Mouse (Mus musculus): ENCODE results near the gene Bbx. TPM values are rescaled to one million over a fixed set of nuclear protein-coding genes. Genes with fewer than 3 reads are reported as not detected.

The Bbx gene
- polyA plus RNA-seq, 1 experiment from 2014 or later, result 27.9 TPM

DNA sequence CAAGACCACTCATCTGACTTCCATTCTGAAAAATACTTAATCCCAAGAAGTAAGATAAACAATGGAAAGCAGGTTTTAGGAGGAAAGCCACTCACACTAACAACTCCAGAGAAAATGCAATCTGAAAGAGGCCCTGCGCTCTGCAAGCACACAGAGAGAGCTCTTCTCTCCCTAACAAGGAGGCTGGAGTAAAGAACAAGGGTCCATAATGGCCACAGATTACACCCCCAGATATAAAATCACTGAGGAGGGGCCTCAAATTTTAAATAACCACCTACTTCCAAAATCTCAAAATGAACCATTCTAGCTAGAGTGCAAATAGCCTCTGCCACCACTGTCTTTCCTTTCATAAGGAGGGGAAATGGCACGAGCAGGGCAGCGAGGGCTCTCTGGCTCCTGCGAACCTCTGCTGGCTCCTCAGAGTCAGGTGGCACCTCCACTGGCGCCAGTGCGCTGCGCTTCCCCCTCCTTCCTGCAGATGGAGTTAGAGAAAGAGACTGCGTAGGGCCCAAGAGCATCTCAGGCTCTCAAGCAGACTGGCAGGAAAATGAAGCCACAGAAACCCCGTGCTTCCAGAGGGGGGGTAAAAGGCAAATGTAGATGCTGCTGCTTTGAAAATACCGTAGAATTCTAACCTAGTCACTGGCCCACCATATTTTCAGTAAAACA, 51.4 kb downstream of the Bbx start:
- no peaks in the 10 kb centered on the region for H3K36me3 ChIP-seq (ENCODE audit: control insufficient read depth, insufficient read depth)
- no peak overlapping the region for H3K27ac ChIP-seq (ENCODE audit: low read length)
- H3K4me3 ChIP-seq (ENCODE audit: low read length), result peak overlapping the region; percentile 26
- no peak overlapping the region for H3K9ac ChIP-seq (ENCODE audit: low read length)
- H3K9me3 ChIP-seq (replicated peaks; ENCODE audit: control insufficient read depth, low read length), result no peaks in the 10 kb centered on the region
- ATAC-seq (replicated peaks; ENCODE audit: extremely low read depth, insufficient read depth, low FRiP score), result peak; percentile 63; the same call in 1 of the 2 replicates
- peaks cover 15% of the 10 kb centered on the region for H3K4me1 ChIP-seq (ENCODE audit: control insufficient read depth, insufficient read depth, low read length)
- 26% methylated on average over 10 of the region's 10 CpGs for WGBS
- peak overlapping the region; percentile 57 for H3K4me2 ChIP-seq (ENCODE audit: low read depth, low read length)
- no peaks in the 10 kb centered on the region for H3K27me3 ChIP-seq (ENCODE audit: control insufficient read depth, insufficient read depth, low read length)

DNA sequence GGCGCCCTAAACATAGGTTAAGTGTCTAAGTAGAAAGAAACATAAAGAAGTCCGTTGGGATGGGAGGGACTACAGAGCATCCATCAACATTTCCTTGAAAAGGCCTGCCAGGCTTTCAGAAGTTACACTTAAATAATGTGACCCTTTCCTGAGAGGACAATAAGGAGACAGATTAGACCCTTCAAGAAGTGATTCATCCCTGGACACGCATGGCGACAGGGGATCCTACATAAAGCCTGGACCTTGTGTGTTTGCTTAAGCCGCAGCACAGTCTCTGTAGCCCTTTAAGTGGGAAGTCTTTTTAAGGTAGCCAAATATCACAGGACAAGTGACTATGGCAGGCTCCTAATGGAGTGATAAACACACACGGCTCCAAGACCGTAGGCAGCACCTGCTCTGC, 52.0 kb downstream of the Bbx start:
- H3K9ac ChIP-seq (ENCODE audit: low read length), result no peak overlapping the region
- ATAC-seq (replicated peaks; ENCODE audit: extremely low read depth, insufficient read depth, low FRiP score), result no peak
- H3K4me3 ChIP-seq (ENCODE audit: low read length), result no peak overlapping the region
- H3K36me3 ChIP-seq (ENCODE audit: control insufficient read depth, insufficient read depth), result no peaks in the 10 kb centered on the region
- peak overlapping the region; percentile 57; the same call in 1 of the 2 replicates for H3K4me2 ChIP-seq (ENCODE audit: low read depth, low read length)
- no peaks in the 10 kb centered on the region for H3K9me3 ChIP-seq (replicated peaks; ENCODE audit: control insufficient read depth, low read length)
- H3K27ac ChIP-seq (ENCODE audit: low read length), result no peak overlapping the region
- H3K4me1 ChIP-seq (ENCODE audit: control insufficient read depth, insufficient read depth, low read length), result peaks cover 15% of the 10 kb centered on the region
- WGBS, result 56% methylated on average over 7 of the region's 7 CpGs
- H3K27me3 ChIP-seq (ENCODE audit: control insufficient read depth, insufficient read depth, low read length), result no peaks in the 10 kb centered on the region

DNA sequence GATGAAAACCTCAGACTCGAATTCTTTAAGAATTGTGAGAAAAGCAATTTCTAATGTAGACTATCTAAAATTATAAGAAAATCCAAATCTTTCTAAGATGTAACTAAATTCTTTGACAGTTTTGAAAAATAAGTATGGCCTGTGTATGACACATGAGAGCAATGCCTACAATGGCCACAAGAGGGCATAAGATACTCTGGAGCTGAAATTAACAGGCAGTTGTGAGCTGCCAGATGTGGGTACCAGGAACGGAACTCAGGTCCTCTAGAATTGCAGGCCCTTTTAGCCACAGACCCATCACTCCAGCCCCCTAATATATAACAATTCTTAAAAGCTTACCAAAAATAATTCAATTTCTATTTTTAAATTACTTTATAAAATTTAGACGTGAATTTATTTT, 57.6 kb downstream of the Bbx start:
- ATAC-seq (replicated peaks; ENCODE audit: extremely low read depth, insufficient read depth, low FRiP score), result no peak
- H3K27ac ChIP-seq (ENCODE audit: low read length), result no peak overlapping the region
- no peaks in the 10 kb centered on the region; the same call in 1 of the 2 replicates for H3K4me1 ChIP-seq (ENCODE audit: control insufficient read depth, insufficient read depth, low read length)
- no peak overlapping the region for H3K9ac ChIP-seq (ENCODE audit: low read length)
- no peaks in the 10 kb centered on the region; the same call in 1 of the 2 replicates for H3K9me3 ChIP-seq (replicated peaks; ENCODE audit: control insufficient read depth, low read length)
- H3K27me3 ChIP-seq (ENCODE audit: control insufficient read depth, insufficient read depth, low read length), result no peaks in the 10 kb centered on the region
- no peak overlapping the region for H3K4me2 ChIP-seq (ENCODE audit: low read depth, low read length)
- no peaks in the 10 kb centered on the region for H3K36me3 ChIP-seq (ENCODE audit: control insufficient read depth, insufficient read depth)
- H3K4me3 ChIP-seq (ENCODE audit: low read length), result no peak overlapping the region
- 92% methylated on average over 3 of the region's 3 CpGs for WGBS

DNA sequence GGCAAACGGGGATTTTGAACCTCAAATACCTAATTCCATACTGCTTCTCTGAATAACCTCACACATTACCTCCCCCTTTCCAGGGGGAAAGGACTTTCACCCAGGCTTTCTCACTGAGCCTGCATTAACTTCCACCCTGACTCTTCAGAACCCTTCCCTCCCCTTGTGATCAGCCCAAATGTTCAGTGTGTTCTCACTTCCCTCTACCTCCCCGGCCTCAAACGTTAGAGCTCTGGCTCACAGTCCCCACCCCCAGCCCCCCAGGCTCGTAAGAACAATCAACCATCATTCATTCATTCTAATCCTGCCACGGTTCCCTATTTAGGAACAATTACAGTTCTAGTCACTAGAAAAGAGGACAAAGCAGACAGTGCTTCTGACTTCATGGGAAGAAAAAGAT, 58.5 kb downstream of the Bbx start:
- Histone ChIP-seq H3K4me2 (ENCODE audit: low read depth, low read length) (no peak overlapping the region), H3K36me3 (ENCODE audit: control insufficient read depth, insufficient read depth) (no peaks in the 10 kb centered on the region), H3K9me3 (replicated peaks; ENCODE audit: control insufficient read depth, low read length) (no peaks in the 10 kb centered on the region; the same call in 1 of the 2 replicates), H3K4me3 (ENCODE audit: low read length) (no peak overlapping the region), H3K27me3 (ENCODE audit: control insufficient read depth, insufficient read depth, low read length) (no peaks in the 10 kb centered on the region), H3K4me1 (ENCODE audit: control insufficient read depth, insufficient read depth, low read length) (no peaks in the 10 kb centered on the region; the same call in 1 of the 2 replicates), H3K27ac (ENCODE audit: low read length) (no peak overlapping the region), H3K9ac (ENCODE audit: low read length) (no peak overlapping the region)
- no peak for ATAC-seq (replicated peaks; ENCODE audit: extremely low read depth, insufficient read depth, low FRiP score)
- WGBS, result 54% methylated on average over 5 of the region's 5 CpGs

DNA sequence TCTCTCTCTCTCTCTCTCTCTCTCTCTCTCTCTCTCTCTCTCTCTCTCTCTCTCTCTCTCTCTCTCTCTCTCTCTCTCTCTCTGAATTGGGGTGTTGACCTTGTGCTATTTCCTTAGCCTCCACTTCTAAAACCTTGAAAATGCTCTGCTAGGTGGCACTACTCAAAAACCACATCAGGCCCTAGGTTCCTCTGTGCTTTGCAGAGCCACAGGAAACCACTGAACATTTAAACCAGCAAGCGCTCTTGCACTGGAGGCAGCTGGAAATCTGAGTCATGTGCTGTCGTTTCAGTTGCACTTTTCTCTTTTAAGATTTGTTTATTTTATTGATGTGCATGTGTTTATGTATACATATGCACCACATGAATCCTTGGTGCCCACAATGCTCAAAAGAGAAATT, 59.6 kb downstream of the Bbx start:
- Histone ChIP-seq H3K9ac (ENCODE audit: low read length) (no peak overlapping the region), H3K4me1 (ENCODE audit: control insufficient read depth, insufficient read depth, low read length) (no peaks in the 10 kb centered on the region; the same call in 1 of the 2 replicates), H3K4me2 (ENCODE audit: low read depth, low read length) (no peak overlapping the region), H3K27ac (ENCODE audit: low read length) (no peak overlapping the region), H3K4me3 (ENCODE audit: low read length) (no peak overlapping the region), H3K27me3 (ENCODE audit: control insufficient read depth, insufficient read depth, low read length) (no peaks in the 10 kb centered on the region), H3K36me3 (ENCODE audit: control insufficient read depth, insufficient read depth) (no peaks in the 10 kb centered on the region), H3K9me3 (replicated peaks; ENCODE audit: control insufficient read depth, low read length) (no peaks in the 10 kb centered on the region; the same call in 1 of the 2 replicates)
- 54% methylated on average over 2 of the region's 2 CpGs for WGBS
- ATAC-seq (replicated peaks; ENCODE audit: extremely low read depth, insufficient read depth, low FRiP score), result no peak

DNA sequence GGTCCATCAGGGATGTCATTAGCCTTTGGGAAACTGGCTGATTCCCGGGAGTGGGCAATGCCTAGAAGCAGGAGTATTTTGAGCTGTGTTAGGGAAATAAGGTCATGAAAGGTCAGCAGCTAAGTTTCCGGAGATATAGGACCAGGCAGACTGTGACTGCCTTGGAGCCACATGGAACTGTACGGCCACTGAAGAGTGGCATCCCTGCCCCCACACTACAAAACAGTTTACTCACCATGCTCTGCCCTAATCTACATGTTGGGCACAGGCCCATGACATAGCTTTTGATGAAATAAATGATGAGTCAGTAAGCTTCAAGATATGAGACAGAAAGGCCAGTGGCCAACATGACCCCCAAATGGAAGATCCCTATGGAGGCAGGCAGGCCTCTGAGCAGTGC, 60.7 kb downstream of the Bbx start:
- Histone ChIP-seq H3K27ac (ENCODE audit: low read length) (no peak overlapping the region), H3K4me2 (ENCODE audit: low read depth, low read length) (no peak overlapping the region), H3K27me3 (ENCODE audit: control insufficient read depth, insufficient read depth, low read length) (no peaks in the 10 kb centered on the region), H3K4me1 (ENCODE audit: control insufficient read depth, insufficient read depth, low read length) (peaks cover 7% of the 10 kb centered on the region), H3K9me3 (replicated peaks; ENCODE audit: control insufficient read depth, low read length) (no peaks in the 10 kb centered on the region; the same call in 1 of the 2 replicates), H3K4me3 (ENCODE audit: low read length) (no peak overlapping the region), H3K36me3 (ENCODE audit: control insufficient read depth, insufficient read depth) (no peaks in the 10 kb centered on the region), H3K9ac (ENCODE audit: low read length) (no peak overlapping the region)
- ATAC-seq (replicated peaks; ENCODE audit: extremely low read depth, insufficient read depth, low FRiP score), result no peak
- 37% methylated on average over 3 of the region's 3 CpGs for WGBS

DNA sequence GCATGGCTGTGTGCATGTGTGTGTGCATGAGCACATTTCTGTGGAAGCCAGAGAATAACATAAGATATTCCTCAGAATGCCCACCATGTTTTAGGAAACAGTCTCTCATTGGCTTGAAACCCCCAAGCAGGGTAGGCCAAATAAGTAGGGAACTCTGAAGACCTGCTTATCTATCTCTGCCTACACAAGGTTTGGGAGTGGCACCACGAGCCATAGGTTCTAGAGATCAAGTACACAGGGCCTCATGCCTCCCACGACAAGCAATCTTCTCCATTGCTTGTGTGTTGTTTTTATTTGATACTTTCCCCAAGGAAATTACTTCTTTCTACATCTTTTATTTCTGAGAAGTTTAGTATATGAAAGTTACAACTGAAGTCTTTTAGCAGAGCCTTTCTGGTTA, 61.8 kb downstream of the Bbx start:
- Histone ChIP-seq H3K9ac (ENCODE audit: low read length) (no peak overlapping the region), H3K4me3 (ENCODE audit: low read length) (no peak overlapping the region), H3K9me3 (replicated peaks; ENCODE audit: control insufficient read depth, low read length) (no peaks in the 10 kb centered on the region; the same call in 1 of the 2 replicates), H3K27ac (ENCODE audit: low read length) (no peak overlapping the region), H3K4me2 (ENCODE audit: low read depth, low read length) (no peak overlapping the region), H3K4me1 (ENCODE audit: control insufficient read depth, insufficient read depth, low read length) (peaks cover 9% of the 10 kb centered on the region), H3K27me3 (ENCODE audit: control insufficient read depth, insufficient read depth, low read length) (no peaks in the 10 kb centered on the region), H3K36me3 (ENCODE audit: control insufficient read depth, insufficient read depth) (no peaks in the 10 kb centered on the region)
- WGBS, result 70% methylated on average over 2 of the region's 2 CpGs
- no peak for ATAC-seq (replicated peaks; ENCODE audit: extremely low read depth, insufficient read depth, low FRiP score)

DNA sequence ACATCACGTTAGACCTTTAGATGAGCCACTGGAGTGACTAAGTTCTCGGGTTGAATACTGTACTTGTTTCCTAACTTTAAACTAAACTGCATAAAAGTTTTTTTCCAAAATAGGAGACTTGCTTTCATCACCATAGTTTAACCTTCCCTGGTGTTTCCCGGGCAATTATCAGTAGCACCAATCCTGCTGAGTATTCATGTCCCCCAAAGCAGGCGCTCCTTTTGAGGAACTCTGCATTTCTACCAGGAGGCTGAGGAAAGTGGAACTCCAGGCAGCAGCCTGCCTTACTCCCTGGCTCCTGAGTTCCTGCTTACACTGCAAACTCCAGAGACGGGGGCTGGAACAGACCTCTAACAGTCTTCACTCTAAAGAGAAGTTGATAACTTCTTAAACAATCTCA, 65.6 kb downstream of the Bbx start:
- H3K4me3 ChIP-seq (ENCODE audit: low read length), result no peak overlapping the region
- H3K27me3 ChIP-seq (ENCODE audit: control insufficient read depth, insufficient read depth, low read length), result no peaks in the 10 kb centered on the region
- H3K36me3 ChIP-seq (ENCODE audit: control insufficient read depth, insufficient read depth), result no peaks in the 10 kb centered on the region
- H3K9me3 ChIP-seq (replicated peaks; ENCODE audit: control insufficient read depth, low read length), result no peaks in the 10 kb centered on the region
- no peak overlapping the region for H3K9ac ChIP-seq (ENCODE audit: low read length)
- H3K27ac ChIP-seq (ENCODE audit: low read length), result no peak overlapping the region
- H3K4me1 ChIP-seq (ENCODE audit: control insufficient read depth, insufficient read depth, low read length), result peaks cover 25% of the 10 kb centered on the region
- 29% methylated on average over 5 of the region's 5 CpGs for WGBS
- peak overlapping the region; percentile 2; the same call in 1 of the 2 replicates for H3K4me2 ChIP-seq (ENCODE audit: low read depth, low read length)
- ATAC-seq (replicated peaks; ENCODE audit: extremely low read depth, insufficient read depth, low FRiP score), result no peak

DNA sequence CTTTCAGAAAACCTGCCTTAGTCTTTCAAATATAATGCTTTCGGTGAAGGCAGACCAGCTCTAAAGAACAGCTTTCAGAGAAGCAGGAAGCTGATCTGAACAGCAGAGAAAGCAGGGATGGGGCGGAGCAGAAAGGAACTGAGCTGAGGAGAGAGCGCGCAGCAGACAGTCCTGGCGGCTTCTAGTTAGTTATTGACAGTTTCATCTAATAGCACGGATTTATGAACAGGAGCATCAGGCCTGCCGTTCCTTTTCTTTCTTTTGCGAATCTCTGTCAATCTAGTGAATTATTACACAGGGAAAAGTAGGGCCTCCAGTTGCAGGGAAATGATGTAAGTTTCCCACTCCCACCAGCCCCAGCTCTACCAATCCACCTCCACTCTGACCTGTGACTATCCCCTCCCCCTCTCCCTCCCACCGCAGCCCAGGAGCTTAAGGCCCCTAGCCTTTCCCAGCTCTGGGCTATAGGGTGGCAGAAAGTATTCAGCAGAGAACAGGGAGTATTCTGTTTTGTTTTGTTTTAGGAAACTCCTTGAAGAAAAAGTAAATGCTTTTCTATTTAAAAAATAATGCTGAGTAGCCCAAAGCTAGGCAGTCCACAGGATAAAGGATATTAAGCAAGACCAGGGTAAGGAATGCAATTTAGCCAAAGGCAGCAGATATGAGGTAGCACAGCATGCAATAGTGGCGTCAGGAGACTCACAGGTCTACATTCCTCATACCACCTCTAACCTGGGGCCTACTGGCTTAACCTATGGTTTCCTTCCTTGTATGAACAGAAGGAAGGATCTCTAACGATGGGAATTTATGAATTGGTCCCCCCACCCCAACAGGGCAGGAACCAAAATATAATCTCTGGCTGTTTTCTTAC, 67.8 kb downstream of the Bbx start:
- H3K27me3 ChIP-seq (ENCODE audit: control insufficient read depth, insufficient read depth, low read length), result no peaks in the 10 kb centered on the region
- peak overlapping the region; percentile 81 for H3K27ac ChIP-seq (ENCODE audit: low read length)
- ATAC-seq (replicated peaks; ENCODE audit: extremely low read depth, insufficient read depth, low FRiP score), result peak; percentile 87
- H3K36me3 ChIP-seq (ENCODE audit: control insufficient read depth, insufficient read depth), result no peaks in the 10 kb centered on the region
- H3K4me3 ChIP-seq (ENCODE audit: low read length), result peak overlapping the region; percentile 58
- no peaks in the 10 kb centered on the region for H3K9me3 ChIP-seq (replicated peaks; ENCODE audit: control insufficient read depth, low read length)
- H3K4me1 ChIP-seq (ENCODE audit: control insufficient read depth, insufficient read depth, low read length), result peaks cover 25% of the 10 kb centered on the region
- peak overlapping the region; percentile 74 for H3K4me2 ChIP-seq (ENCODE audit: low read depth, low read length)
- H3K9ac ChIP-seq (ENCODE audit: low read length), result peak overlapping the region; percentile 69
- WGBS, result 15% methylated on average over 11 of the region's 11 CpGs
